Mouse (Mus musculus): ENCODE results near the gene Cd34.

- TF ChIP-seq CTCF (IDR thresholded peaks at IDR 0.05; ENCODE audit: borderline replicate concordance, control insufficient read depth, extremely low read depth, insufficient read depth, low read length, poor library complexity) (no peak), POLR2A (IDR thresholded peaks at IDR 0.05; ENCODE audit: control insufficient read depth, extremely low read depth, insufficient read depth, low read length, poor library complexity) (no peak)
These were observed 50.4 kb downstream of the Cd34 start for GRCm38 (mm10) chr1:194989024-194989423.

All from thymus, adult 2 months (tissue).